Mouse (Mus musculus) gastrocnemius, postnatal 25 days (tissue): ENCODE measurements around the gene Pyroxd2. TPM values are rescaled to one million over a fixed set of nuclear protein-coding genes. Genes with fewer than 3 reads are reported as not detected.
"Not testable (repeated sequence)": the region's sequence is repeated elsewhere in the genome, so short reads cannot be mapped to it uniquely, and the experiment has no call there.

Experiments used
- DNase-seq: peaks from one replicate; pipeline ENCODE4 v3.0.0; 2022
- total RNA-seq, 2 experiments: library from RNA; stranded (reverse); gene quantifications; 1 replicate in 1 of 2; 2 replicates in 1 of 2; pipeline ENCODE4 v1.2.3; 2021

Gene Pyroxd2
- total RNA-seq, 2 experiments from 2014 or later, result 0.82 to 2.1 TPM

DNA sequence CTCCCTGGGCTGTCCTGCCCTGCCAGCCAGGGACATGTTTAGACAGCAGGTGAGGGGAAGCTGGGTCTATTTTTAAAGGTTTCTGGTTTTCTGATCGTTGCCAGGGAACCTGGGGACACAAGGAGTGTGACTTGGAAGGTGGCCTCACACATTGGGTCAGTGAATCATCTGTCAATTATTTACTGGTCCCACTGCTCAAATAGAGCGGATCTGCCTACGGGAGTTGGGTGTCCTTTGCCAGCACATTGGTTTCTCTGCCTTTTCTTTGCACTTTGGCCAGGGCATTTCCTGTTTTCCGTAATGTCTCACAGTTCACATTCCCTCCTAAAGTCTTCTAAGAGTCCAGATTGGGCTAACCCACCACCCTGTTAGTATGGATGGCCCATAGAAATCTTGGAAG is 62.8 kb downstream of the Pyroxd2 start:
- no peak for DNase-seq

- no peak for DNase-seq
Observed at GRCm38 (mm10) chr19:42689321-42689720, 63.3 kb downstream of the Pyroxd2 start.

- not testable (repeated sequence) for DNase-seq
Observed at GRCm38 (mm10) chr19:42682776-42683175, 69.8 kb downstream of the Pyroxd2 start.

DNA sequence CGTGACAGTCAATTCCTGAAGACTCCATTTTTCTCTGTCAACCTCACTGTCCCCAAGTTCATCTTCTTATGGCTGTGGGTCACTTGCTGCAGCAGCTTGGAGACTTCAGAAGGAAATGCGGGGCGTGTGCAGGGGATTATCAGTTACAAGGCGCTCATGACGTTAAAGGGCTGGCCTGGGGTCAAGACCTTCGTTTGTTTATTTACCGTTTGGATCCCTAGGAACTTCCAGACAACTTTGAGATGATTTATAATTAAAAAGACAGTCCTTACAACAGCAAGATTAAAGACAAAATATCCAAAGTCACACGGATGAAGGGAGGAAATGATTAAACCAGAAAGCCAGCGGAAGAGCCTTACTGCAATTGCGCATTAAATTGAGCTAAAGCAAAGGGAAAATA is 74.4 kb downstream of the Pyroxd2 start:
- no peak for DNase-seq

- no peak for DNase-seq
Observed at GRCm38 (mm10) chr19:42677452-42677851, 75.1 kb downstream of the Pyroxd2 start.

DNA sequence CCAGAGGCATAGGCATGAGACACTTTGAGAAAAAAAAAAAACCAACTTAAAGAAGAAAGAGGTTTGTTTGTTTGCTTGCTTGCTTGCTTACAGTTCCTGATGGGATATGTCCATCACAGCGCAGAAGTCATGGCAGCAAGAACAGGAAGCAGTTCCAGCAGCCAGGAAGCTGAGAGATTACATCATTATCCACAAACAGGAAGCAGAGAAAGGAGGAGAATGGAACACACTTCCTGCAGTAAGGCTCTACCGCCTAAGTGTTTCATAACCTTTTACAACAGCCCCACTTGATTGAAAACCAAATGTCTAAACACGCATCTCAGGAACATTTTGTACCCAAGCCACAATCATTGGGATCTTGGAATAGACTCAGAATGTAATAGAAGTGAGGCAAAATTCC is 75.6 kb downstream of the Pyroxd2 start:
- no peak for DNase-seq

Other genes starting within 250 kb of the Pyroxd2 start
- 1 to 10 TPM; 8.5 to 9.6 TPM for gene R3hcc1l, start 234.0 kb downstream of the Pyroxd2 start, total RNA-seq
- 1 to 10 TPM; 2.4 to 2.5 TPM for gene Loxl4, start 140.0 kb downstream of the Pyroxd2 start, total RNA-seq
- gene Hps1, start 27.2 kb upstream of the Pyroxd2 start, total RNA-seq, result under 1 TPM; 0.72 to 0.99 TPM